Mouse (Mus musculus): ENCODE data around the gene 2010300C02Rik. TPM values are rescaled to one million over a fixed set of nuclear protein-coding genes. Genes with fewer than 3 reads are reported as not detected.

Gene 2010300C02Rik
- total and polyA plus RNA-seq, 2 experiments, result 0.04 to 0.09 TPM

DNA sequence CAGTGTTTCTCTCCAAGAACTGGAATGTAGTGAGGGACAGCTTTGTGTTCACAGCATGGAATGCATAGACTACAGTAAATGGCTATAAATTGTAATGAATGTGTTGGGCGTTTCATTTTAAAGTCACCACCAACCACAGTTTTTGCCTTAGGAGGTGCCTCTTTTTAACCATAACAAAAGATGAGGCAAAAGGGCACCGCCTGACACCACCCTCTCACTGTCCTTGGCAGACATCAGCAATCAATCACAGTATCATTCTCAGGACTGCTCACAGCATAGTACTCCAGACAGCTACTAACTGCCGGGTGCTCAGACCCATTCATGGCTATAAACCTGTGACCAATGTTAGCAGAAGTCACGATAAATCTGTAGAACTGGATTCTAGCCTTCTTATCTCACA lies 48.6 kb downstream of the 2010300C02Rik start:
- 67% methylated on average over 4 of the region's 4 CpGs for WGBS
- H3K9ac ChIP-seq (ENCODE audit: low read depth, low read length), result no peak overlapping the region

DNA sequence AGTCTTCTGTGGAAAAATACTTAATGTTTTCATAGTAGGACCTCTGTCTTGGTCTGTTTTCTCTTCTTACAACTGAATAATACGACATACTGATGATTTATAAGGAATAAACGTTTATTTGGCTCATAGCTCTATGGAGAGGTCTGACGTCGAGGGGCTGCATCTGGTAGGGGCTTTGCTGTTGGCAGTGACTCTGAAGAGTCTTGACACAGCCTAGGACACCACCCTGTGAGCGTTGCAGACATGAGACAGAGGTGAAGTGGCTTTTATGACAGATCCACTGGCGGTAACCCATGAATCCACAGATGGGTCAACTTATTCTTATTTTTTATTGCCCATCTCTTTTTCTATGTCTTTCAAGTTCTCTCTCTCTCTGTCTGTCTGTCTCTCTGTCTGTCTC lies 52.5 kb downstream of the 2010300C02Rik start:
- H3K4me1 ChIP-seq (ENCODE audit: control insufficient read depth, insufficient read depth, low read length), result no peaks in the 10 kb centered on the region
- H3K27me3 ChIP-seq (ENCODE audit: control insufficient read depth, insufficient read depth, low read length), result peaks cover 3% of the 10 kb centered on the region; the same call in 1 of the 2 replicates
- 82% methylated on average over 6 of the region's 6 CpGs for WGBS
- no peak for DNase-seq (ENCODE audit: extremely low read depth, low read depth, low spot score)
- no peaks in the 10 kb centered on the region for H3K36me3 ChIP-seq (ENCODE audit: control insufficient read depth, insufficient read depth, low read length)
- H3K9ac ChIP-seq (ENCODE audit: low read depth, low read length), result no peak overlapping the region
- H3K27ac ChIP-seq (replicated peaks; ENCODE audit: insufficient read depth, low read depth, low read length), result no peak overlapping the region
- no peaks in the 10 kb centered on the region for H3K79me2 ChIP-seq (ENCODE audit: control insufficient read depth, insufficient read depth, low read length)
- no peak overlapping the region for H3K4me3 ChIP-seq (ENCODE audit: insufficient read depth, low read depth, low read length)
- no peak for TF ChIP-seq CTCF (IDR thresholded peaks at IDR 0.05; ENCODE audit: low read depth, low read length)

More for the DNA sequence above, 48.6 kb downstream of the 2010300C02Rik start:
- H3K36me3 ChIP-seq (ENCODE audit: control insufficient read depth, insufficient read depth, low read length), result no peaks in the 10 kb centered on the region
- H3K4me1 ChIP-seq (ENCODE audit: control insufficient read depth, insufficient read depth, low read length), result no peaks in the 10 kb centered on the region
- TF ChIP-seq CTCF (IDR thresholded peaks at IDR 0.05; ENCODE audit: low read depth, low read length) (no peak), POLR2A (IDR thresholded peaks at IDR 0.05; ENCODE audit: extremely low read depth, insufficient read depth, low read length) (no peak)
- no peaks in the 10 kb centered on the region for H3K79me2 ChIP-seq (ENCODE audit: control insufficient read depth, insufficient read depth, low read length)
- no peak overlapping the region for H3K27ac ChIP-seq (replicated peaks; ENCODE audit: insufficient read depth, low read depth, low read length)
- no peak for DNase-seq (ENCODE audit: extremely low read depth, low read depth, low spot score)
- H3K27me3 ChIP-seq (ENCODE audit: control insufficient read depth, insufficient read depth, low read length), result peaks cover 3% of the 10 kb centered on the region; the same call in 1 of the 2 replicates
- H3K4me3 ChIP-seq (ENCODE audit: insufficient read depth, low read depth, low read length), result no peak overlapping the region

DNA sequence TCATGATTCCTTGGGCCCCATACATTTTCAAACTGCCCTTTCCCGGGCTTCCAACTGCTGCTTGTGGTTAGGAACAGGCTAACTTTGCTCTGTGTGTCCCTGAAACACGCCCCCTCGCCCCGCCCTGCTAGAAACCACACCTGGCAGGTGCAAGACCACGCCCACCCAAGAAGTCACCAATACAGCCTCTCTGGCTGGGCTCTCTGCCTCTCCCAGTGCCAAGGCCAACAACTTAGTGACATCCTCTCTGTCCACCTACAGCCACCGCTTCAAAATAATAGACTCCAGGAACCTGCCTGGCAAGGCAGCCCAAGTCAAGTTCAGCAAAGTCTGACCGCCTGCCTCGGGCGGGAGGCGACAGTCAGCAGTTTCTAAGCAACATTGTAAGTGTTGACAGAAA lies 53.3 kb downstream of the 2010300C02Rik start:
- Histone ChIP-seq H3K4me3 (ENCODE audit: insufficient read depth, low read depth, low read length) (no peak overlapping the region), H3K4me1 (ENCODE audit: control insufficient read depth, insufficient read depth, low read length) (no peaks in the 10 kb centered on the region), H3K36me3 (ENCODE audit: control insufficient read depth, insufficient read depth, low read length) (no peaks in the 10 kb centered on the region), H3K27ac (replicated peaks; ENCODE audit: insufficient read depth, low read depth, low read length) (no peak overlapping the region), H3K9ac (ENCODE audit: low read depth, low read length) (no peak overlapping the region), H3K79me2 (ENCODE audit: control insufficient read depth, insufficient read depth, low read length) (no peaks in the 10 kb centered on the region), H3K27me3 (ENCODE audit: control insufficient read depth, insufficient read depth, low read length) (peaks cover 3% of the 10 kb centered on the region; the same call in 1 of the 2 replicates)
- DNase-seq (ENCODE audit: extremely low read depth, low read depth, low spot score), result no peak
- TF ChIP-seq POLR2A (IDR thresholded peaks at IDR 0.05; ENCODE audit: extremely low read depth, insufficient read depth, low read length), result no peak
- no peak for TF ChIP-seq CTCF (IDR thresholded peaks at IDR 0.05; ENCODE audit: low read depth, low read length)
- WGBS, result 61% methylated on average over 10 of the region's 10 CpGs

DNA sequence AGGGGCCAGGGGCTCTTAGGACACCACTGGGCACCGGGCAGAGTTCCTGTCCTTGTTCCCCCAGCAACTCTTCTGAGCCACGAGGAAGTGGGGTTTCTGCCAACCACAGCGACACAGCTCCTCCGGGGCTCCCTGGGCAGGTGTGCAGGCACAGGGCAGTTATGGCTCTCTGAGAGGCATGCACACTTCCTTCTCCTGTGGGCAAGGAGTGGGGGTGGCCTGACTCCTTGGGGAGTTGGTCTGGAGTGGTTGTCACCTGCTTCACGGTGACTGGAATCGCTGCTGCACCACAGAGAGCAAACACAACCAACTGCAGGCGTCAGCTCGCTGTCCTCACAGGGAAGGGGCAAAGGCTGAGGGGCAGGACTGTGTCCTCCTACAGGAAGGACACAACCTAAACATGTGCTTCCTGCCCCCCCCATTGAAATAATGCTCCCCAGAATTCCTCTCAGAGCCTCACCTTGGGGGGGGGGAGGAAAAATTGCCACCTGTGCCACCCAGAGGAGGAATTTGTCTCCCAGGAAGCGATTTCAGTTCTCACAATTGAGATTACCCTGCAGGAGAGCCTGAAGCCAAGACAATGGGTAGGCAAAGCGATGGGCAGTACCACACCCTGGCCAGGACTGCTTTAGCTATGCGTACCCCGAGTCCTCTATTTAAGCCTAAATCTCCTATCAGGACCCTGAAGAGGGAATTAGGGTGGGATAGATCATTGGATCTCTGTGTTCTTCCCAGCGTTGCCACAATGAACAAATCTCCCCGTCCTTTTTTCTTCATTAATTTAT lies 54.2 kb downstream of the 2010300C02Rik start:
- no peak for DNase-seq (ENCODE audit: extremely low read depth, low read depth, low spot score)
- Histone ChIP-seq H3K27me3 (ENCODE audit: control insufficient read depth, insufficient read depth, low read length) (peaks cover 3% of the 10 kb centered on the region; the same call in 1 of the 2 replicates), H3K4me3 (ENCODE audit: insufficient read depth, low read depth, low read length) (no peak overlapping the region), H3K27ac (replicated peaks; ENCODE audit: insufficient read depth, low read depth, low read length) (no peak overlapping the region), H3K4me1 (ENCODE audit: control insufficient read depth, insufficient read depth, low read length) (no peaks in the 10 kb centered on the region), H3K79me2 (ENCODE audit: control insufficient read depth, insufficient read depth, low read length) (no peaks in the 10 kb centered on the region), H3K9ac (ENCODE audit: low read depth, low read length) (no peak overlapping the region), H3K36me3 (ENCODE audit: control insufficient read depth, insufficient read depth, low read length) (no peaks in the 10 kb centered on the region)
- no peak for TF ChIP-seq CTCF (IDR thresholded peaks at IDR 0.05; ENCODE audit: low read depth, low read length)
- TF ChIP-seq POLR2A (IDR thresholded peaks at IDR 0.05; ENCODE audit: extremely low read depth, insufficient read depth, low read length), result no peak
- 49% methylated on average over 14 of the region's 14 CpGs for WGBS

DNA sequence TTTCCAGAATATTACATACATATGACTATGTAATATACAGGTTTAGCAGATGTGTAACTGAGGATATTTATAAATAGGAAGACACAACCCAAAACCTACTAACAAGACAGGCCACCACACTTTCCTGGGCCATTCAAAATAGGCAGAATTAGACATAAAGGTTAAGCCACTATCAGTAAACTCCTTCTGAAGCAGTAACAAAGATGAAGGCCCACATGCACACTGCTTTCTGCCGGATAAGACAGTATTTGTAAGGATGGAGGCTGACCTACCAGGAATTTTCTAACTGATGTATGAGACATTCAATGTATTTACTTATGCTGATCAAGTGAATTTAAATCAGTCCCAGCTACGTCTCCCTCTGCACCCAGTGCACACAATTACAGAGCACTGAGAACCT lies 55.4 kb downstream of the 2010300C02Rik start:
- no peak overlapping the region for H3K9ac ChIP-seq (ENCODE audit: low read depth, low read length)
- H3K36me3 ChIP-seq (ENCODE audit: control insufficient read depth, insufficient read depth, low read length), result no peaks in the 10 kb centered on the region
- H3K27me3 ChIP-seq (ENCODE audit: control insufficient read depth, insufficient read depth, low read length), result peaks cover 3% of the 10 kb centered on the region; the same call in 1 of the 2 replicates
- no peaks in the 10 kb centered on the region for H3K4me1 ChIP-seq (ENCODE audit: control insufficient read depth, insufficient read depth, low read length)
- no peak overlapping the region for H3K27ac ChIP-seq (replicated peaks; ENCODE audit: insufficient read depth, low read depth, low read length)
- H3K79me2 ChIP-seq (ENCODE audit: control insufficient read depth, insufficient read depth, low read length), result no peaks in the 10 kb centered on the region
- no peak overlapping the region for H3K4me3 ChIP-seq (ENCODE audit: insufficient read depth, low read depth, low read length)
- TF ChIP-seq CTCF (IDR thresholded peaks at IDR 0.05; ENCODE audit: low read depth, low read length), result no peak
- TF ChIP-seq POLR2A (IDR thresholded peaks at IDR 0.05; ENCODE audit: extremely low read depth, insufficient read depth, low read length), result no peak
- 81% methylated on average over 2 of the region's 2 CpGs for WGBS
- DNase-seq (ENCODE audit: extremely low read depth, low read depth, low spot score), result no peak

DNA sequence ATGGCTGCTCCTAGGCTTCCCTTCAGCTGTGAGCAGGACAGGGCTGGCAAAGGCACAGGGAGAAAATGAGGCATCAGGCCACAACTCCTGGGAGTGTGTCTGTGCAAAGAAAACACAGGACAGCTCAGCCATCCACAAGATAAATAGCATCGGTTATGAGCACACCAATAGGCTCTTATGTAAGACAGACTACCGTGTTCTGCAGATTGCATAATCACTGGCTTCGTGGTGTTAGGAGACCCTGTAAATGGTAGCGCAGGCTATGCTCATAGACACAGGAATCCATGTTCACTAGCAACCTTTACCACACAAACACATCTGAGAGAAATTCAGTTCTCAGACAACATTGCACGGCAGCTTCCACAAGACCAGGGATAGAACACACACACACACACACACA lies 56.3 kb downstream of the 2010300C02Rik start:
- no peak for DNase-seq (ENCODE audit: extremely low read depth, low read depth, low spot score)
- Histone ChIP-seq H3K79me2 (ENCODE audit: control insufficient read depth, insufficient read depth, low read length) (no peaks in the 10 kb centered on the region), H3K4me3 (ENCODE audit: insufficient read depth, low read depth, low read length) (no peak overlapping the region), H3K27ac (replicated peaks; ENCODE audit: insufficient read depth, low read depth, low read length) (no peak overlapping the region), H3K9ac (ENCODE audit: low read depth, low read length) (no peak overlapping the region), H3K36me3 (ENCODE audit: control insufficient read depth, insufficient read depth, low read length) (no peaks in the 10 kb centered on the region), H3K4me1 (ENCODE audit: control insufficient read depth, insufficient read depth, low read length) (no peaks in the 10 kb centered on the region), H3K27me3 (ENCODE audit: control insufficient read depth, insufficient read depth, low read length) (peaks cover 3% of the 10 kb centered on the region; the same call in 1 of the 2 replicates)
- no peak for TF ChIP-seq CTCF (IDR thresholded peaks at IDR 0.05; ENCODE audit: low read depth, low read length)
- no peak for TF ChIP-seq POLR2A (IDR thresholded peaks at IDR 0.05; ENCODE audit: extremely low read depth, insufficient read depth, low read length)
- WGBS, result 55% methylated on average over 5 of the region's 5 CpGs

Measured in liver, adult 2 months (tissue).